8 mouse cellular contexts compared by ENCODE assay signal in genomic region chr5:115491771-115492322, GRCm38 (mm10). TPM values are rescaled to one million over a fixed set of nuclear protein-coding genes. Genes with fewer than 3 reads are reported as not detected.
DNase-seq lines count a peak whose midpoint lies in the region; ATAC-seq lines count a peak whose summit lies in the region.

No protein-coding gene starts in this region.

- no peaks in the 10 kb centered on the region for H3K36me3 ChIP-seq in lung, embryonic 15.5 days

- 0 out of 2 replicates have a peak overlapping the region, but pooled peaks have one; percentile 20 for H3K9ac ChIP-seq in lung, embryonic 15.5 days

- ATAC-seq in common myeloid progenitor, adult 5-6 weeks (replicated peaks; ENCODE audit: low read depth, poor library complexity, severe bottlenecking): peak; percentile 19
- peak; percentile 5; the same call in 1 of the 2 replicates for ATAC-seq in lung, embryonic 15.5 days (ENCODE audit: borderline replicate concordance, extremely low read depth, low FRiP score, low TSS enrichment)
- no peak for ATAC-seq in frontal cortex, adult (ENCODE audit: low TSS enrichment)

- peak overlapping the region; percentile 38 for H3K27ac ChIP-seq in lung, embryonic 15.5 days

- H3K9me3 ChIP-seq in lung, embryonic 15.5 days: no peaks in the 10 kb centered on the region

- H3K27me3 ChIP-seq in lung, embryonic 15.5 days: no peaks in the 10 kb centered on the region

- peak overlapping the region; percentile 19 for H3K4me3 ChIP-seq in lung, embryonic 15.5 days

- H3K4me2 ChIP-seq in lung, embryonic 15.5 days: peak overlapping the region; percentile 60

- H3K4me1 ChIP-seq in lung, embryonic 15.5 days: peaks cover 45% of the 10 kb centered on the region

- WGBS in lung, embryonic 15.5 days: 2% methylated on average over 28 of the region's 28 CpGs

- intact Hi-C loops in left cerebral cortex, postnatal 36 days (cut with DNase I): no loop called here
- intact Hi-C loops in left cerebral cortex, postnatal 4 days (cut with DNase I): no loop called here

- DNase-seq in left cerebral cortex, postnatal 36 days (ENCODE audit: low spot score in 2 of 2): peak; percentile 43
- no peak for DNase-seq in left cerebral cortex, postnatal 4 days
- peak; percentile 80 to 92 for DNase-seq in heart, adult 18-20 months
- DNase-seq in kidney, adult 11 months: peak; percentile 65
- DNase-seq in ovary, postnatal 36 days (ENCODE audit: low spot score): peak; percentile 61

RNA-seq across cellular contexts. Expression of gene Sirt4, which starts 7.3 kb away (rescaled TPM):
- 10 to 100 TPM; 19.7 to 51.7 TPM for total RNA-seq in left cerebral cortex, postnatal 36 days (2021)
- 10 to 100 TPM; 28.4 to 31.5 TPM for total RNA-seq in left cerebral cortex, postnatal 4 days (2021)
- 3.6 and 14.3 TPM in 2 replicates for total RNA-seq in common myeloid progenitor, adult 5-6 weeks (2017)
- 10 to 100 TPM; 13.6 to 19.5 TPM for total RNA-seq in heart, adult 18-20 months (2021)
- 27.2 and 30.4 TPM in 2 replicates for polyA plus RNA-seq in lung, embryonic 15.5 days (2015; fragmentation: Nextera tagmentation; extraction: Ambion mirVana)

RNA-seq across cellular contexts. Expression of gene Pxn, which starts 14.6 kb away (rescaled TPM):
- 10 to 100 TPM; 15.1 to 24.7 TPM for total RNA-seq in left cerebral cortex, postnatal 36 days (2021)
- 10 to 100 TPM; 23.9 to 24.7 TPM for total RNA-seq in left cerebral cortex, postnatal 4 days (2021)
- total RNA-seq in common myeloid progenitor, adult 5-6 weeks (2017): 31.2 and 72.4 TPM in 2 replicates
- 10 to 100 TPM; 34.0 to 35.1 TPM for total RNA-seq in heart, adult 18-20 months (2021)
- 57.1 and 58.6 TPM in 2 replicates for polyA plus RNA-seq in lung, embryonic 15.5 days (2015; fragmentation: Nextera tagmentation; extraction: Ambion mirVana)

RNA-seq across cellular contexts. Expression of gene Pla2g1b, which starts 25.8 kb away (rescaled TPM):
- not detected for total RNA-seq in left cerebral cortex, postnatal 36 days (2021)
- not detected for total RNA-seq in left cerebral cortex, postnatal 4 days (2021)
- total RNA-seq in common myeloid progenitor, adult 5-6 weeks (2017): not detected in 2 replicates
- not detected for total RNA-seq in heart, adult 18-20 months (2021)
- 4.7 and 7.0 TPM in 2 replicates for polyA plus RNA-seq in lung, embryonic 15.5 days (2015; fragmentation: Nextera tagmentation; extraction: Ambion mirVana)
